In genomic region chr17:57081234-57081842, GRCm38 (mm10) we compare ENCODE assay signal across 18 mouse cellular contexts. TPM values are rescaled to one million over a fixed set of nuclear protein-coding genes. Genes with fewer than 3 reads are reported as not detected.
"Had no signal": no experiment of that assay in that cellular context is flagged by ENCODE, and none has a peak within 500 bp of the region (broad histone marks: within the 10 kb centered on the region; RNA-seq: fewer than 3 reads in every experiment).

No protein-coding gene starts in this region.

- H3K27me3 ChIP-seq: lung, embryonic 15.5 days; midbrain, embryonic 13.5 days; midbrain, embryonic 15.5 days; neural tube, embryonic 12.5 days; stomach, embryonic 15.5 days had no signal

- H3K4me3 ChIP-seq: lung, embryonic 15.5 days; midbrain, embryonic 13.5 days; midbrain, embryonic 15.5 days; neural tube, embryonic 12.5 days; stomach, embryonic 15.5 days had no signal

- H3K4me1 ChIP-seq: lung, embryonic 15.5 days had no signal

- H3K9me3 ChIP-seq: lung, embryonic 15.5 days; midbrain, embryonic 13.5 days; midbrain, embryonic 15.5 days; neural tube, embryonic 12.5 days; stomach, embryonic 15.5 days had no signal

- H3K27ac ChIP-seq: lung, embryonic 15.5 days; macrophage; midbrain, embryonic 13.5 days; midbrain, embryonic 15.5 days; neural tube, embryonic 12.5 days; stomach, embryonic 15.5 days; stomach, postnatal 0 days had no signal

- ATAC-seq: liver, postnatal 0 days; lung, postnatal 0 days; midbrain, embryonic 13.5 days; midbrain, embryonic 15.5 days had no signal

- DNase-seq: liver, postnatal 0 days; lung, adult 2 months; lung, postnatal 14 days; lung, postnatal 36 days; right cerebral cortex, postnatal 14 days; thymus, adult 2 months; thymus, postnatal 25 days; thymus, postnatal 4 days had no signal

- H3K36me3 ChIP-seq: lung, embryonic 15.5 days; stomach, embryonic 15.5 days had no signal

RNA-seq across cellular contexts. Expression of gene Tubb4a, which starts 6.2 kb away (rescaled TPM):
- total RNA-seq: monocyte, adult 5-6 weeks had no signal

RNA-seq across cellular contexts. Expression of gene Crb3, which starts 22.4 kb away (rescaled TPM):
- total RNA-seq: megakaryocyte progenitor cell, adult 5-6 weeks; monocyte, adult 5-6 weeks had no signal
- polyA plus RNA-seq: macrophage had no signal
